Mouse (Mus musculus) hindbrain, embryonic 12.5 days (tissue): ENCODE data around the gene Ppp1r12b. TPM values are rescaled to one million over a fixed set of nuclear protein-coding genes. Genes with fewer than 3 reads are reported as not detected.

Experiments used
- ATAC-seq: fragments of 200-750 bp; cut with Nextera tagmentation; 2 replicates; pipeline ENCODE4 v1.8.0; 2017; ENCODE audit warnings: moderate TSS enrichment; ENCODE audit not compliant: low FRiP score
- H3K27ac ChIP-seq: fragments of 300-500 bp; sonication (generic); 2 replicates; pipeline ENCODE4 v1.5.1; 2016; ENCODE audit warnings: mild to moderate bottlenecking
- H3K27me3 ChIP-seq: fragments of 300-500 bp; sonication (generic); 2 replicates; pipeline ENCODE4 v1.6.1; 2016; ENCODE audit warnings: mild to moderate bottlenecking
- H3K36me3 ChIP-seq: fragments of 300-500 bp; sonication (generic); 2 replicates; pipeline ENCODE4 v1.6.1; 2016; ENCODE audit warnings: mild to moderate bottlenecking
- H3K4me1 ChIP-seq: fragments of 300-500 bp; sonication (generic); 2 replicates; pipeline ENCODE4 v1.6.1; 2016
- H3K4me2 ChIP-seq: fragments of 300-500 bp; sonication (generic); replicated peaks from 2 replicates; pipeline ENCODE4 v1.6.1; 2016; ENCODE audit warnings: mild to moderate bottlenecking
- H3K4me3 ChIP-seq: fragments of 300-500 bp; sonication (generic); 2 replicates; pipeline ENCODE4 v1.5.1; 2016; ENCODE audit warnings: mild to moderate bottlenecking
- H3K9ac ChIP-seq: fragments of 300-500 bp; sonication (generic); 2 replicates; pipeline ENCODE4 v1.6.1; 2016; ENCODE audit warnings: mild to moderate bottlenecking, moderate library complexity
- H3K9me3 ChIP-seq: fragments of 300-500 bp; sonication (generic); replicated peaks from 2 replicates; pipeline ENCODE4 v1.6.1; 2016; ENCODE audit warnings: mild to moderate bottlenecking
- WGBS: fragments of 180-500 bp; shearing (Covaris S2); methylation state at CpG from one replicate; pipeline ENCODE4 v1.1.7; 2016; 5-methylcytosine and 5-hydroxymethylcytosine counted together
- polyA plus RNA-seq: library from polyadenylated mRNA; unstranded; fragments of >200 nt; fragmentation: Nextera tagmentation; extraction: Ambion mirVana; gene quantifications from 2 replicates; pipeline ENCODE4 v1.2.1, GENCODE M21; 2016

The Ppp1r12b gene
- polyA plus RNA-seq, 1 experiment from 2014 or later, result 13.2 TPM

GRCm38 (mm10) chr1:134753751-134754630 is 201.8 kb downstream of the Ppp1r12b start:
- no peak overlapping the region for H3K4me2 ChIP-seq
- no peak overlapping the region for H3K27ac ChIP-seq
- H3K27me3 ChIP-seq, result no peaks in the 10 kb centered on the region; the same call in 1 of the 2 replicates
- WGBS, result 72% methylated on average over 13 of the region's 13 CpGs
- H3K36me3 ChIP-seq, result no peaks in the 10 kb centered on the region
- no peaks in the 10 kb centered on the region for H3K9me3 ChIP-seq
- H3K4me3 ChIP-seq, result no peak overlapping the region
- ATAC-seq, result no peak
- no peak overlapping the region for H3K9ac ChIP-seq
- H3K4me1 ChIP-seq, result peaks cover 39% of the 10 kb centered on the region

GRCm38 (mm10) chr1:134752447-134752846 is 203.3 kb downstream of the Ppp1r12b start:
- H3K4me1 ChIP-seq, result peaks cover 39% of the 10 kb centered on the region
- no peak for ATAC-seq
- H3K9ac ChIP-seq, result no peak overlapping the region
- H3K27ac ChIP-seq, result no peak overlapping the region
- H3K4me2 ChIP-seq, result no peak overlapping the region
- no peaks in the 10 kb centered on the region; the same call in 1 of the 2 replicates for H3K27me3 ChIP-seq
- no peaks in the 10 kb centered on the region for H3K36me3 ChIP-seq
- WGBS, result 84% methylated on average over 5 of the region's 5 CpGs
- no peak overlapping the region for H3K4me3 ChIP-seq
- H3K9me3 ChIP-seq, result no peaks in the 10 kb centered on the region

GRCm38 (mm10) chr1:134749889-134750288 is 205.9 kb downstream of the Ppp1r12b start:
- Histone ChIP-seq H3K36me3 (no peaks in the 10 kb centered on the region), H3K4me1 (peaks cover 14% of the 10 kb centered on the region; the same call in 1 of the 2 replicates), H3K27ac (no peak overlapping the region), H3K4me2 (no peak overlapping the region), H3K9ac (no peak overlapping the region), H3K27me3 (no peaks in the 10 kb centered on the region; the same call in 1 of the 2 replicates), H3K9me3 (no peaks in the 10 kb centered on the region), H3K4me3 (no peak overlapping the region)
- ATAC-seq, result no peak
- WGBS, result 84% methylated on average over 7 of the region's 7 CpGs

GRCm38 (mm10) chr1:134747236-134748174 is 208.2 kb downstream of the Ppp1r12b start:
- 19% methylated on average over 23 of the region's 23 CpGs for WGBS
- Histone ChIP-seq H3K9me3 (no peaks in the 10 kb centered on the region), H3K27me3 (no peaks in the 10 kb centered on the region; the same call in 1 of the 2 replicates), H3K9ac (no peak overlapping the region), H3K27ac (no peak overlapping the region), H3K4me2 (0 out of 2 replicates have a peak overlapping the region, but pooled peaks have one; percentile 15), H3K4me3 (no peak overlapping the region), H3K4me1 (0 out of 2 replicates have a peak, but pooled peaks cover 5% of the 10 kb centered on the region), H3K36me3 (no peaks in the 10 kb centered on the region)
- no peak for ATAC-seq

GRCm38 (mm10) chr1:134745648-134746047 is 210.1 kb downstream of the Ppp1r12b start:
- 66% methylated on average over 6 of the region's 6 CpGs for WGBS
- no peaks in the 10 kb centered on the region for H3K36me3 ChIP-seq
- H3K27ac ChIP-seq, result no peak overlapping the region
- no peak for ATAC-seq
- 0 out of 2 replicates have a peak, but pooled peaks cover 5% of the 10 kb centered on the region for H3K4me1 ChIP-seq
- H3K27me3 ChIP-seq, result no peaks in the 10 kb centered on the region
- no peaks in the 10 kb centered on the region for H3K9me3 ChIP-seq
- no peak overlapping the region for H3K4me3 ChIP-seq
- H3K9ac ChIP-seq, result no peak overlapping the region
- H3K4me2 ChIP-seq, result no peak overlapping the region

GRCm38 (mm10) chr1:134741946-134742661 is 213.6 kb downstream of the Ppp1r12b start:
- WGBS, result 79% methylated on average over 7 of the region's 7 CpGs
- Histone ChIP-seq H3K36me3 (no peaks in the 10 kb centered on the region), H3K4me1 (no peaks in the 10 kb centered on the region), H3K27ac (no peak overlapping the region), H3K4me3 (no peak overlapping the region), H3K27me3 (no peaks in the 10 kb centered on the region), H3K9ac (no peak overlapping the region), H3K4me2 (no peak overlapping the region), H3K9me3 (no peaks in the 10 kb centered on the region)
- no peak for ATAC-seq

GRCm38 (mm10) chr1:134741433-134741832 is 214.3 kb downstream of the Ppp1r12b start:
- Histone ChIP-seq H3K9me3 (no peaks in the 10 kb centered on the region), H3K4me2 (no peak overlapping the region), H3K27ac (no peak overlapping the region), H3K4me1 (no peaks in the 10 kb centered on the region), H3K27me3 (no peaks in the 10 kb centered on the region), H3K36me3 (no peaks in the 10 kb centered on the region), H3K4me3 (no peak overlapping the region), H3K9ac (no peak overlapping the region)
- 75% methylated on average over 5 of the region's 6 CpGs for WGBS
- no peak for ATAC-seq

- Histone ChIP-seq H3K36me3 (no peaks in the 10 kb centered on the region), H3K9me3 (no peaks in the 10 kb centered on the region), H3K4me3 (no peak overlapping the region), H3K27me3 (no peaks in the 10 kb centered on the region), H3K27ac (no peak overlapping the region), H3K4me1 (no peaks in the 10 kb centered on the region), H3K4me2 (no peak overlapping the region), H3K9ac (no peak overlapping the region)
- 65% methylated on average over 9 of the region's 9 CpGs for WGBS
- ATAC-seq, result no peak
These were observed 218.3 kb downstream of the Ppp1r12b start for GRCm38 (mm10) chr1:134737463-134737862.

- 92% methylated on average over 5 of the region's 5 CpGs for WGBS
- Histone ChIP-seq H3K4me3 (no peak overlapping the region), H3K9ac (no peak overlapping the region)
These were observed 222.1 kb downstream of the Ppp1r12b start for GRCm38 (mm10) chr1:134733659-134734058.

GRCm38 (mm10) chr1:134727256-134727655 is 228.5 kb downstream of the Ppp1r12b start:
- no peak overlapping the region for H3K4me2 ChIP-seq
- H3K4me3 ChIP-seq, result no peak overlapping the region
- H3K9ac ChIP-seq, result no peak overlapping the region
- no peaks in the 10 kb centered on the region for H3K9me3 ChIP-seq
- no peaks in the 10 kb centered on the region; the same call in 1 of the 2 replicates for H3K27me3 ChIP-seq
- ATAC-seq, result no peak
- H3K4me1 ChIP-seq, result peaks cover 5% of the 10 kb centered on the region; the same call in 1 of the 2 replicates
- no peak overlapping the region for H3K27ac ChIP-seq
- no peaks in the 10 kb centered on the region for H3K36me3 ChIP-seq
- 80% methylated on average over 8 of the region's 8 CpGs for WGBS

More at GRCm38 (mm10) chr1:134733659-134734058, 222.1 kb downstream of the Ppp1r12b start:
- Histone ChIP-seq H3K27me3 (no peaks in the 10 kb centered on the region), H3K36me3 (no peaks in the 10 kb centered on the region), H3K9me3 (no peaks in the 10 kb centered on the region), H3K4me2 (no peak overlapping the region), H3K4me1 (no peaks in the 10 kb centered on the region), H3K27ac (no peak overlapping the region)
- ATAC-seq, result no peak

- Histone ChIP-seq H3K27me3 (no peaks in the 10 kb centered on the region; the same call in 1 of the 2 replicates), H3K4me2 (no peak overlapping the region), H3K36me3 (no peaks in the 10 kb centered on the region), H3K4me3 (no peak overlapping the region), H3K9me3 (no peaks in the 10 kb centered on the region), H3K9ac (no peak overlapping the region), H3K27ac (no peak overlapping the region), H3K4me1 (peaks cover 5% of the 10 kb centered on the region; the same call in 1 of the 2 replicates)
- no peak for ATAC-seq
- WGBS, result 94% methylated on average over 7 of the region's 7 CpGs
These were observed 229.3 kb downstream of the Ppp1r12b start for GRCm38 (mm10) chr1:134726480-134726879.
